Mouse (Mus musculus): ENCODE results near the gene Retreg1.
A peak's percentile ranks its signal among the peaks of the same experiment; 100 is the strongest.

- TF ChIP-seq CTCF (IDR thresholded peaks at IDR 0.05) (peak; percentile 95), POLR2A (IDR thresholded peaks at IDR 0.05; ENCODE audit: insufficient read depth, low read depth, low read length) (no peak)
Observed at GRCm38 (mm10) chr15:25805336-25806110, 37.5 kb upstream of the Retreg1 start.
